Mouse (Mus musculus) layer of hippocampus, adult 2 months (tissue): ENCODE measurements at regions not wholly inside any gene's neighbourhood (a gene's known extent, or its start where the extent isn't known, plus 50 kb on each side); places are given as distances from the start of the nearest gene placed in this dataset.
A peak's percentile ranks its signal among the peaks of the same experiment; 100 is the strongest.

ENCODE experiments used
- DNase-seq, 2 experiments: peaks; one replicate each; pipeline ENCODE4 v3.0.0; 2022; ENCODE audit warnings: low spot score in 2 of 2
- H3K27ac ChIP-seq: fragments of 200-600 bp; 2 replicates; pipeline ENCODE4 v1.8.1; 2022
- H3K4me3 ChIP-seq: fragments of 200-600 bp; 2 replicates; pipeline ENCODE4 v1.8.1; 2022; ENCODE audit warnings: mild to moderate bottlenecking
- CTCF ChIP-seq: fragments of 200-600 bp; conservative IDR thresholded peaks from 2 replicates; pipeline ENCODE4 v1.8.1; 2022; ENCODE audit warnings: antibody characterized with exemption, mild to moderate bottlenecking, moderate library complexity

- Histone ChIP-seq H3K4me3 (no peak overlapping the region), H3K27ac (no peak overlapping the region)
- TF ChIP-seq CTCF = no peak
- DNase-seq = no peak
These were observed 223.8 kb upstream of the Ptbp2 start for GRCm38 (mm10) chr3:120008110-120008509.

GRCm38 (mm10) chr3:120004588-120004987 is 220.3 kb upstream of the Ptbp2 start:
- no peak overlapping the region for H3K27ac ChIP-seq
- no peak for DNase-seq
- TF ChIP-seq CTCF = no peak
- H3K4me3 ChIP-seq = no peak overlapping the region

- TF ChIP-seq CTCF = no peak
- Histone ChIP-seq H3K27ac (no peak overlapping the region), H3K4me3 (no peak overlapping the region)
- no peak for DNase-seq
These were observed 216.0 kb upstream of the Ptbp2 start for GRCm38 (mm10) chr3:120000281-120000680.

- DNase-seq = no peak
- H3K4me3 ChIP-seq = no peak overlapping the region
- H3K27ac ChIP-seq = peak overlapping the region; percentile 46; the same call in 1 of the 2 replicates
- peak; percentile 55 for TF ChIP-seq CTCF
These were observed 212.2 kb upstream of the Ptbp2 start for GRCm38 (mm10) chr3:119996258-119996988.

- Histone ChIP-seq H3K27ac (peak overlapping the region; percentile 46; the same call in 1 of the 2 replicates), H3K4me3 (no peak overlapping the region)
- no peak for TF ChIP-seq CTCF
- DNase-seq = peak; percentile 29 to 37
These were observed 211.5 kb upstream of the Ptbp2 start for GRCm38 (mm10) chr3:119995781-119996180.

GRCm38 (mm10) chr3:119987245-119987852 is 203.1 kb upstream of the Ptbp2 start:
- Histone ChIP-seq H3K4me3 (no peak overlapping the region), H3K27ac (no peak overlapping the region)
- TF ChIP-seq CTCF = no peak
- DNase-seq = no peak

GRCm38 (mm10) chr3:119977349-119977748 is 193.1 kb upstream of the Ptbp2 start:
- TF ChIP-seq CTCF = no peak
- no peak for DNase-seq
- no peak overlapping the region for H3K4me3 ChIP-seq
- no peak overlapping the region for H3K27ac ChIP-seq

- DNase-seq = no peak
- TF ChIP-seq CTCF = no peak
- H3K27ac ChIP-seq = no peak overlapping the region
These were observed 192.1 kb upstream of the Ptbp2 start for GRCm38 (mm10) chr3:119976363-119976762.

GRCm38 (mm10) chr3:119958799-119959467 is 174.7 kb upstream of the Ptbp2 start:
- no peak for TF ChIP-seq CTCF
- DNase-seq = no peak
- Histone ChIP-seq H3K4me3 (no peak overlapping the region), H3K27ac (no peak overlapping the region)

More at GRCm38 (mm10) chr3:119976363-119976762, 192.1 kb upstream of the Ptbp2 start:
- H3K4me3 ChIP-seq = no peak overlapping the region

GRCm38 (mm10) chr3:119957529-119957928 is 173.3 kb upstream of the Ptbp2 start:
- H3K27ac ChIP-seq = no peak overlapping the region
- TF ChIP-seq CTCF = no peak
- H3K4me3 ChIP-seq = no peak overlapping the region
- DNase-seq = peak; percentile 34 to 50

- H3K27ac ChIP-seq = no peak overlapping the region
- H3K4me3 ChIP-seq = no peak overlapping the region
- no peak for DNase-seq
- TF ChIP-seq CTCF = no peak
These were observed 171.7 kb upstream of the Ptbp2 start for GRCm38 (mm10) chr3:119955745-119956615.

GRCm38 (mm10) chr3:119950721-119951120 is 166.5 kb upstream of the Ptbp2 start:
- peak overlapping the region; percentile 81 for H3K27ac ChIP-seq
- H3K4me3 ChIP-seq = no peak overlapping the region
- DNase-seq = no peak
- TF ChIP-seq CTCF = no peak
